Mouse (Mus musculus): Measurements from ENCODE around the gene Olfr1124. TPM values are rescaled to one million over a fixed set of nuclear protein-coding genes. Genes with fewer than 3 reads are reported as not detected.

Gene Olfr1124
- polyA plus RNA-seq, 1 experiment from 2014 or later: not detected

GRCm38 (mm10) chr2:87480207-87480606 is 50.1 kb downstream of the Olfr1124 start:
- Histone ChIP-seq H3K27me3 (replicated peaks; ENCODE audit: control insufficient read depth, insufficient read depth, low read length) (no peaks in the 10 kb centered on the region), H3K4me1 (replicated peaks; ENCODE audit: control insufficient read depth, insufficient read depth, low read length) (no peaks in the 10 kb centered on the region), H3K9me3 (ENCODE audit: control insufficient read depth, low read length) (no peaks in the 10 kb centered on the region), H3K4me2 (no peak overlapping the region), H3K27ac (ENCODE audit: low read depth, low read length) (no peak overlapping the region), H3K4me3 (ENCODE audit: low read depth, low read length) (no peak overlapping the region), H3K36me3 (ENCODE audit: control insufficient read depth, insufficient read depth, low read length) (no peaks in the 10 kb centered on the region), H3K9ac (ENCODE audit: low read depth, low read length) (no peak overlapping the region)
- ATAC-seq (replicated peaks; ENCODE audit: low FRiP score) (no peak), DNase-seq (ENCODE audit: low spot score) (no peak)

GRCm38 (mm10) chr2:87481158-87481557 is 51.1 kb downstream of the Olfr1124 start:
- no peak overlapping the region for H3K4me3 ChIP-seq (ENCODE audit: low read depth, low read length)
- H3K9ac ChIP-seq (ENCODE audit: low read depth, low read length): no peak overlapping the region
- H3K27ac ChIP-seq (ENCODE audit: low read depth, low read length): no peak overlapping the region
- no peaks in the 10 kb centered on the region for H3K36me3 ChIP-seq (ENCODE audit: control insufficient read depth, insufficient read depth, low read length)
- no peak overlapping the region for H3K4me2 ChIP-seq
- ATAC-seq (replicated peaks; ENCODE audit: low FRiP score): no peak
- DNase-seq (ENCODE audit: low spot score): no peak
- no peaks in the 10 kb centered on the region for H3K27me3 ChIP-seq (replicated peaks; ENCODE audit: control insufficient read depth, insufficient read depth, low read length)
- WGBS: 72% methylated on average over 4 of the region's 4 CpGs
- no peaks in the 10 kb centered on the region for H3K9me3 ChIP-seq (ENCODE audit: control insufficient read depth, low read length)
- H3K4me1 ChIP-seq (replicated peaks; ENCODE audit: control insufficient read depth, insufficient read depth, low read length): no peaks in the 10 kb centered on the region

- DNase-seq (ENCODE audit: low spot score) (no peak), ATAC-seq (replicated peaks; ENCODE audit: low FRiP score) (no peak)
- no peaks in the 10 kb centered on the region for H3K27me3 ChIP-seq (replicated peaks; ENCODE audit: control insufficient read depth, insufficient read depth, low read length)
- H3K36me3 ChIP-seq (ENCODE audit: control insufficient read depth, insufficient read depth, low read length): no peaks in the 10 kb centered on the region
- H3K4me2 ChIP-seq: no peak overlapping the region
- H3K9ac ChIP-seq (ENCODE audit: low read depth, low read length): no peak overlapping the region
- WGBS: 74% methylated on average over 2 of the region's 2 CpGs
- no peak overlapping the region for H3K27ac ChIP-seq (ENCODE audit: low read depth, low read length)
- H3K4me3 ChIP-seq (ENCODE audit: low read depth, low read length): no peak overlapping the region
- H3K9me3 ChIP-seq (ENCODE audit: control insufficient read depth, low read length): no peaks in the 10 kb centered on the region
- no peaks in the 10 kb centered on the region for H3K4me1 ChIP-seq (replicated peaks; ENCODE audit: control insufficient read depth, insufficient read depth, low read length)
Measured at GRCm38 (mm10) chr2:87482276-87482675, 52.2 kb downstream of the Olfr1124 start.

Other genes starting within 250 kb of the Olfr1124 start
- not detected in 2 replicates for gene Olfr1112, start 242.5 kb upstream of the Olfr1124 start, polyA plus RNA-seq (2014; fragmentation: Nextera tagmentation; extraction: Ambion mirVana)
- not detected in 2 replicates for gene Olfr1113, start 221.3 kb upstream of the Olfr1124 start, polyA plus RNA-seq (2014; fragmentation: Nextera tagmentation; extraction: Ambion mirVana)
- gene Olfr1115, start 182.3 kb upstream of the Olfr1124 start, polyA plus RNA-seq (2014; fragmentation: Nextera tagmentation; extraction: Ambion mirVana): not detected in 2 replicates
- gene Olfr1116, start 162.7 kb upstream of the Olfr1124 start, polyA plus RNA-seq (2014; fragmentation: Nextera tagmentation; extraction: Ambion mirVana): not detected in 2 replicates
- gene Olfr1118, start 122.7 kb upstream of the Olfr1124 start, polyA plus RNA-seq (2014; fragmentation: Nextera tagmentation; extraction: Ambion mirVana): not detected in 2 replicates
- not detected in 2 replicates for gene Olfr1120, start 75.5 kb upstream of the Olfr1124 start, polyA plus RNA-seq (2014; fragmentation: Nextera tagmentation; extraction: Ambion mirVana)
- gene Olfr1121, start 60.4 kb upstream of the Olfr1124 start, polyA plus RNA-seq (2014; fragmentation: Nextera tagmentation; extraction: Ambion mirVana): not detected in 2 replicates
- not detected in 2 replicates for gene Olfr1122, start 44.4 kb upstream of the Olfr1124 start, polyA plus RNA-seq (2014; fragmentation: Nextera tagmentation; extraction: Ambion mirVana)
- gene Olfr1123, start 13.6 kb upstream of the Olfr1124 start, polyA plus RNA-seq (2014; fragmentation: Nextera tagmentation; extraction: Ambion mirVana): not detected in 2 replicates
- gene Olfr1126, start 23.7 kb downstream of the Olfr1124 start, polyA plus RNA-seq (2014; fragmentation: Nextera tagmentation; extraction: Ambion mirVana): not detected in 2 replicates
- gene Pramel7, start 66.8 kb downstream of the Olfr1124 start, polyA plus RNA-seq (2014; fragmentation: Nextera tagmentation; extraction: Ambion mirVana): not detected in 2 replicates
- gene Pramel6, start 76.3 kb downstream of the Olfr1124 start, polyA plus RNA-seq (2014; fragmentation: Nextera tagmentation; extraction: Ambion mirVana): not detected in 2 replicates
- gene Olfr153, start 101.5 kb downstream of the Olfr1124 start, polyA plus RNA-seq (2014; fragmentation: Nextera tagmentation; extraction: Ambion mirVana): not detected in 2 replicates
- not detected in 2 replicates for gene Olfr1128, start 115.3 kb downstream of the Olfr1124 start, polyA plus RNA-seq (2014; fragmentation: Nextera tagmentation; extraction: Ambion mirVana)
- gene Olfr1129, start 143.6 kb downstream of the Olfr1124 start, polyA plus RNA-seq (2014; fragmentation: Nextera tagmentation; extraction: Ambion mirVana): not detected in 2 replicates
- gene Olfr1130, start 175.9 kb downstream of the Olfr1124 start, polyA plus RNA-seq (2014; fragmentation: Nextera tagmentation; extraction: Ambion mirVana): not detected in 2 replicates
- gene Olfr1131, start 196.8 kb downstream of the Olfr1124 start, polyA plus RNA-seq (2014; fragmentation: Nextera tagmentation; extraction: Ambion mirVana): not detected in 2 replicates
- gene Olfr1132, start 207.3 kb downstream of the Olfr1124 start, polyA plus RNA-seq (2014; fragmentation: Nextera tagmentation; extraction: Ambion mirVana): not detected in 2 replicates
- not detected in 2 replicates for gene Olfr1133, start 217.1 kb downstream of the Olfr1124 start, polyA plus RNA-seq (2014; fragmentation: Nextera tagmentation; extraction: Ambion mirVana)
- not detected in 2 replicates for gene Olfr1134, start 228.2 kb downstream of the Olfr1124 start, polyA plus RNA-seq (2014; fragmentation: Nextera tagmentation; extraction: Ambion mirVana)
- gene Olfr1135, start 243.4 kb downstream of the Olfr1124 start, polyA plus RNA-seq (2014; fragmentation: Nextera tagmentation; extraction: Ambion mirVana): not detected in 2 replicates

Measured in liver, embryonic 11.5 days (tissue).